Mouse (Mus musculus) midbrain, postnatal 0 days (tissue): ENCODE results near the gene Kcmf1. TPM values are rescaled to one million over a fixed set of nuclear protein-coding genes. Genes with fewer than 3 reads are reported as not detected.

Experiments
- ATAC-seq: fragments of 200-750 bp; cut with Nextera tagmentation; 2 replicates; pipeline ENCODE4 v1.8.0; 2017; ENCODE audit warnings: moderate number of reproducible peaks, mild to moderate bottlenecking, moderate TSS enrichment, moderate library complexity; ENCODE audit not compliant: low FRiP score
- DNase-seq: peaks from one replicate; pipeline ENCODE4 v3.0.0-alpha.2; 2015; ENCODE audit warnings: low spot score
- H3K27ac ChIP-seq: fragments of 300-500 bp; sonication (generic); 2 replicates; pipeline ENCODE4 v1.5.1; 2014; ENCODE audit warnings: low read depth, mild to moderate bottlenecking, low read length, mixed read lengths
- H3K27me3 ChIP-seq: fragments of 300-500 bp; sonication (generic); 2 replicates; pipeline ENCODE4 v1.6.1; 2014; ENCODE audit warnings: low read length, control low read depth, mixed read lengths; ENCODE audit not compliant: insufficient read depth
- H3K36me3 ChIP-seq: fragments of 300-500 bp; sonication (generic); 2 replicates; pipeline ENCODE4 v1.6.1; 2014; ENCODE audit warnings: low read length, control low read depth, mixed read lengths; ENCODE audit not compliant: insufficient read depth
- H3K4me1 ChIP-seq: fragments of 300-500 bp; sonication (generic); 2 replicates; pipeline ENCODE4 v1.6.1; 2014; ENCODE audit warnings: mild to moderate bottlenecking, control low read depth, antibody characterized with exemption, low read length, mixed read lengths; ENCODE audit not compliant: insufficient read depth
- H3K4me2 ChIP-seq: fragments of 300-500 bp; sonication (generic); 2 replicates; pipeline ENCODE4 v1.6.1; 2014; ENCODE audit warnings: low read depth, mild to moderate bottlenecking, low read length, mixed read lengths; ENCODE audit not compliant: poor library complexity, severe bottlenecking
- H3K4me3 ChIP-seq: fragments of 300-500 bp; sonication (generic); 2 replicates; pipeline ENCODE4 v1.5.1; 2014; ENCODE audit warnings: low read depth, mild to moderate bottlenecking, low read length, moderate library complexity
- H3K9ac ChIP-seq: fragments of 300-500 bp; sonication (generic); replicated peaks from 2 replicates; pipeline ENCODE4 v1.6.1; 2014; ENCODE audit warnings: mild to moderate bottlenecking, low read length, moderate library complexity, mixed read lengths; ENCODE audit not compliant: poor library complexity, severe bottlenecking
- H3K9me3 ChIP-seq: fragments of 300-500 bp; sonication (generic); 2 replicates; pipeline ENCODE4 v1.6.1; 2016; ENCODE audit warnings: low read length, control low read depth
- CTCF ChIP-seq: IDR thresholded peaks from 2 replicates; pipeline ENCODE4 v1.5.1; 2016; ENCODE audit warnings: antibody characterized with exemption, mild to moderate bottlenecking
- WGBS: fragments of 180-500 bp; shearing (Covaris S2); extraction: QIAGEN DNeasy Blood & Tissue Kit; methylation state at CpG from one replicate; pipeline ENCODE4 v1.1.7; 2014; 5-methylcytosine and 5-hydroxymethylcytosine counted together
- polyA plus RNA-seq: library from polyadenylated mRNA; unstranded; fragments of >200 nt; fragmentation: Nextera tagmentation; extraction: Ambion mirVana; gene quantifications from 2 replicates; pipeline ENCODE4 v1.2.1, GENCODE M21; 2015
- total RNA-seq: library from RNA; depleted of rRNA; stranded (reverse); fragments of >200 nt; gene quantifications from 2 replicates; pipeline ENCODE4 v1.2.3, GENCODE M21; 2014

Kcmf1 gene
- total and polyA plus RNA-seq, 2 experiments from 2014 or later: 52.8 to 74.2 TPM

DNA sequence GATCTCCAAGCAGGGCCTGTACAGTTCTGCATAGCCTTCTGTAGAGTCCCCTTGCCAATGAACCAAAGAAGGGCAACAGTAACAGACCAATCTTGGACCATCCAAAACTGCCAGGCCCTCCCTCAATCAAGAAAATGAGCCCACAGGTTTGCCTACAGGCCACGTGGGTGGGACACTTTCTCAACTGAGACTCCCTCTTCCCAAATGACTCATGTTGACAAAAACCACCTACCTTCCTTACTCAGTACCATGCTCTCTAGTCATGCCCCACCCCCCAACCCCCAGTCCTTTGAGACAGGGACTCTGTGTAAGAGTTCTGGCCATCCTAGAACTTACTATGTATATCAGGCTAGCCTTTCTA is 18.2 kb downstream of the Kcmf1 start:
- no peaks in the 10 kb centered on the region for H3K4me1 ChIP-seq
- no peak for TF ChIP-seq CTCF
- H3K9ac ChIP-seq: no peak overlapping the region
- ATAC-seq (no peak), DNase-seq (no peak)
- 87% methylated on average over 1 of the region's 1 CpGs for WGBS
- H3K4me2 ChIP-seq: no peak overlapping the region
- no peak overlapping the region for H3K4me3 ChIP-seq
- no peak overlapping the region for H3K27ac ChIP-seq
- no peaks in the 10 kb centered on the region for H3K36me3 ChIP-seq
- H3K9me3 ChIP-seq: no peaks in the 10 kb centered on the region
- H3K27me3 ChIP-seq: no peaks in the 10 kb centered on the region

DNA sequence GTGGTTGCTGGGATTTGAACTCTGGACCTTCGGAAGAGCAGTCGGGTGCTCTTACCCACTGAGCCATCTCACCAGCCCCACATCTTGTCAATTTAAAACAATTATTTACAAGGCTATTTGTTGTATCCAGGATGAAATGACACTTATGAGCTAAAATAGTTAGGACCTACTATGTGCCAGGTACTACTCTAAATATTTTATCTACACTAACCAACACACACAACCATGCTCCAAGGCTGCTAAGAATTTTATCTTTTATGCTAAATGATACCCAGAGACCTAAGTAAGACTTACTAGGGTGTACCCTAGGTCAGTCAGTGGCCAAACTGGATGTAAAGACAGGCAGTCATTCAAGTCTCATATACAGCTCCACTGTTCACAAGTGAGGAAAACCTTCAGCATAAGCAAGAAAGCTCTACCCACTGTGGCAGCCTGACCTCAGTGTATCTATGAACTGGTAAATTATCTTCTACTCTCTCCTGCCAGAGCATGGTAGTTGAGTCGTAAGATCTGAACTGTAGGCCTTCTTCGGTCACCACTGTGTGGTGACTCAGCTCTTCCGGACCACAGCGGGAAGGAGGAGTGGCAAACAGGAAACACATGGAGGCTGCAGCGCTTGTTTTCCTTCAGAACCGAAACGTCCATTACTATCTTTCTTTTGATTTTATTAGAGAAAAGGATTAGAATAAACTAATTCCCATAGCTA is 18.7 kb downstream of the Kcmf1 start:
- Histone ChIP-seq H3K36me3 (no peaks in the 10 kb centered on the region), H3K27me3 (no peaks in the 10 kb centered on the region), H3K9me3 (no peaks in the 10 kb centered on the region), H3K4me1 (no peaks in the 10 kb centered on the region), H3K9ac (no peak overlapping the region), H3K4me3 (no peak overlapping the region), H3K4me2 (no peak overlapping the region), H3K27ac (no peak overlapping the region)
- DNase-seq: no peak
- ATAC-seq: no peak
- 91% methylated on average over 9 of the region's 9 CpGs for WGBS
- TF ChIP-seq CTCF: no peak

DNA sequence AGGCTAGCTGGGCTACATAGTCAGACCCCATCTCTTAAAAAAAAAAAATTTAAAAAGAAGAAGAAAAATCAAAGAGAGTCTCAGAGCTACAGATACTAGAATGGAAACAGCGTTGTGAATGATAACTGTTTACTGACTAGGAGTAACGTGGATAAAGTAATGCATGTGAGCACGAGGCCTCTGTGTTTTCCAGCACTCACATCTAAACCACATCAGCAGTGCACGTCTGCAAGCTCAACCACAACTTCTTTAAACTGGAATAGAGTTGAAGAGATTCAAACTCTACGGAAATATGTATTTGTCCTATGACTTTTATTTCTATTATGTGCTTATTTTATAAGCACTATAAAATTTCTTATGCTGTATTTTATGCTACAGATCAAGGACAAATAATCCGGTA is 23.1 kb downstream of the Kcmf1 start:
- 94% methylated on average over 6 of the region's 6 CpGs for WGBS
- Histone ChIP-seq H3K9ac (no peak overlapping the region), H3K4me3 (no peak overlapping the region), H3K4me1 (no peaks in the 10 kb centered on the region), H3K4me2 (no peak overlapping the region), H3K36me3 (no peaks in the 10 kb centered on the region), H3K27me3 (no peaks in the 10 kb centered on the region), H3K27ac (no peak overlapping the region), H3K9me3 (no peaks in the 10 kb centered on the region)
- ATAC-seq (no peak), DNase-seq (no peak)
- TF ChIP-seq CTCF: no peak

GRCm38 (mm10) chr6:72873338-72873737 is 26.4 kb downstream of the Kcmf1 start:
- Histone ChIP-seq H3K9me3 (no peaks in the 10 kb centered on the region), H3K4me1 (no peaks in the 10 kb centered on the region), H3K27ac (no peak overlapping the region), H3K9ac (no peak overlapping the region), H3K36me3 (no peaks in the 10 kb centered on the region), H3K4me3 (no peak overlapping the region), H3K4me2 (no peak overlapping the region), H3K27me3 (no peaks in the 10 kb centered on the region)
- ATAC-seq (no peak), DNase-seq (no peak)
- TF ChIP-seq CTCF: no peak
- 77% methylated on average over 3 of the region's 3 CpGs for WGBS

- no peak for DNase-seq
- Histone ChIP-seq H3K9ac (no peak overlapping the region), H3K9me3 (no peaks in the 10 kb centered on the region), H3K27me3 (no peaks in the 10 kb centered on the region), H3K4me3 (no peak overlapping the region), H3K36me3 (no peaks in the 10 kb centered on the region), H3K4me1 (no peaks in the 10 kb centered on the region), H3K27ac (no peak overlapping the region), H3K4me2 (no peak overlapping the region)
- no peak for TF ChIP-seq CTCF
- WGBS: 96% methylated on average over 1 of the region's 1 CpGs
- no peak for ATAC-seq
These were observed 27.5 kb downstream of the Kcmf1 start for GRCm38 (mm10) chr6:72872276-72872675.

DNA sequence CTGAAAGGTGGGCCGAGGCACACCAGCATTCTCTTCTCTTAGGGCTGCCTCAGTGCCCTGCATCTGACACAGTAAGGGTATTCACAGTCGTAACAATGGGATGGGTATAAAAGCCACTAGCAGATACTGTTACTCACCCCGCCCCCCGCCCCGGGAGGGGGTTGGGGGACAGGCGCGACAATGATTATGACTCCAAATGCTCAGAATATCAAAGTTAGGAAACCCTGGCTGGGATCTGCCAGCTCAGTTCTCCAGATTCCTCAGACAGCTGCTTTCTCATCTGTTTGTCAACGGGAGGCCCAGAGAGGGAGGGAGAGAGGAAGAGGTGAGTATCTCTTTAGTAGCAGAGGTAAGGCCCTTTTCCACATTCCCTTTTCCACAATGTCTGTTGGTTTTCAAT is 30.2 kb downstream of the Kcmf1 start:
- ATAC-seq (no peak), DNase-seq (no peak)
- no peak overlapping the region for H3K4me2 ChIP-seq
- no peak for TF ChIP-seq CTCF
- H3K9ac ChIP-seq: no peak overlapping the region
- H3K27ac ChIP-seq: no peak overlapping the region
- no peaks in the 10 kb centered on the region for H3K9me3 ChIP-seq
- no peaks in the 10 kb centered on the region for H3K27me3 ChIP-seq
- 69% methylated on average over 8 of the region's 8 CpGs for WGBS
- no peak overlapping the region for H3K4me3 ChIP-seq
- H3K4me1 ChIP-seq: no peaks in the 10 kb centered on the region
- H3K36me3 ChIP-seq: no peaks in the 10 kb centered on the region
